Mouse (Mus musculus) ES-Bruce4 (cell line): Measurements from ENCODE around the gene Spef1.

Experiments
- CTCF ChIP-seq: IDR thresholded peaks from one replicate; pipeline ENCODE4 v1.8.1; 2011; ENCODE audit warnings: low read depth, low read length
- EP300 ChIP-seq: IDR thresholded peaks from 2 replicates; pipeline ENCODE4 v1.6.1; 2011; ENCODE audit warnings: low read depth, low read length; ENCODE audit not compliant: insufficient read depth

- TF ChIP-seq EP300 (peak; percentile 45; the same call in 1 of the 2 replicates), CTCF (no peak)
Observed at GRCm38 (mm10) chr2:131159938-131160581, 27.0 kb downstream of the Spef1 start, which contains the start of gene 1700037H04Rik.
